Mouse (Mus musculus): ENCODE results near the gene Slc30a7. TPM values are rescaled to one million over a fixed set of nuclear protein-coding genes. Genes with fewer than 3 reads are reported as not detected.

The Slc30a7 gene
- 14.2 and 19.5 TPM in 2 replicates for polyA plus RNA-seq (2015; fragmentation: Nextera tagmentation; extraction: Ambion mirVana)

DNA sequence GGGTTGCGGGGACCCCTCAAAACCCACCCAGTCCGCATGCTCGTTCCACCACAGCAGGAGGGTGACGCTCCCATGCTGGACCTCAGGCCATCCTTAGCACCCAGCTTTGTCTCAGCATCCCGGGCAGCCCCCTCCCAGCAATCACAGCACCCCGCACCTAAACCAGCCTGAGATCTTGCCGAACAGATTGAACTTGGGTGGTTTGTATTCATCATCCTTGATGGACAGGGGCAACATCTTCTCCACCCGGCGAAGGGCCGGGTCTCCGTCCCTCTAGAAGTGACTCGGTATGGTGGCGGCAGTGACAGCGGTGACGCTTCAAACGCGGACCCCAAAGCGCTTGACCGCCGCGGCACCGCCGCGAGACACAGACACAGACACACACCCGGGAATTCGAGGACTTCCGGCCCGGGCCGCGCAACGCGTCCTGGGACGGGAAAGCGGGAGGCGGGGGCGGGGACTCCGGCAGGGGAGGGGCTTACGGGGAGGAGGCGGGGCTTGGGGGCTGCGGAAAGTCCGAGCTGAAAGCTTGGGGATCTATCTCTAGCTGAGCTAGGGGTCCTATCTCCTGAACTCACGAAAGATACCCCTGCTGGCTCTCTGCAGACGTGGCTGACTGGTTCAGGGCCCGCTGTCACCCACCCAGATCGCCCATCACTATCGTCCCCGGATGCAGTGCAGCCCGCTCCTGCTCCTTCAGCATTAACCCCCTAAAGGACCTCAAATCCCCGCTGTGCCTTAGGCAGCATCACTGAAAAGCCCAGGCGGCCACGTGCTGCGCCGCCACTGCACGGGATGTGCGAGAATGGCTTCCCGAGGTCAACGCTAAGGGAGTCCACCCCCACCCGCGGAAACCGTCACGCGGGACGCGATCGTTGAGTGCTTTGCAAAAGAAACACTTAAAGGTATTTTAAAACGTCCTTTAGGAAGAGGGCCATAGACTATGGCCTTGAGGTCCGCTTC is at the start of gene Slc30a7, which contains the start of gene Extl2:
Gene Slc30a7, minus strand, starts transcription at position 429 of the 963 bp plus-strand sequence.
Gene Extl2, plus strand, starts transcription at position 485 of the 963 bp plus-strand sequence.
- H3K4me1 ChIP-seq (ENCODE audit: control insufficient read depth, insufficient read depth, low read length): peaks cover 33% of the 10 kb centered on the region
- peak; percentile 94 for ATAC-seq
- H3K4me3 ChIP-seq (ENCODE audit: low read depth, low read length): peak within 1 kb of the TSS; percentile 73
- peak within 1 kb of the TSS; percentile 89 for H3K9ac ChIP-seq (ENCODE audit: low read depth, low read length)
- WGBS: under 1% methylated on average over 67 of the region's 67 CpGs
- peak within 1 kb of the TSS; percentile 80 for H3K4me2 ChIP-seq (ENCODE audit: low read length)
- H3K36me3 ChIP-seq (ENCODE audit: control insufficient read depth, insufficient read depth, low read length): no peaks in the 10 kb centered on the region
- H3K27ac ChIP-seq (ENCODE audit: low read length): peak within 1 kb of the TSS; percentile 80
- H3K27me3 ChIP-seq (ENCODE audit: control insufficient read depth, insufficient read depth, low read depth, low read length): no peaks in the 10 kb centered on the region
- H3K9me3 ChIP-seq (replicated peaks; ENCODE audit: control insufficient read depth, low read length, poor library complexity, severe bottlenecking): no peaks in the 10 kb centered on the region

DNA sequence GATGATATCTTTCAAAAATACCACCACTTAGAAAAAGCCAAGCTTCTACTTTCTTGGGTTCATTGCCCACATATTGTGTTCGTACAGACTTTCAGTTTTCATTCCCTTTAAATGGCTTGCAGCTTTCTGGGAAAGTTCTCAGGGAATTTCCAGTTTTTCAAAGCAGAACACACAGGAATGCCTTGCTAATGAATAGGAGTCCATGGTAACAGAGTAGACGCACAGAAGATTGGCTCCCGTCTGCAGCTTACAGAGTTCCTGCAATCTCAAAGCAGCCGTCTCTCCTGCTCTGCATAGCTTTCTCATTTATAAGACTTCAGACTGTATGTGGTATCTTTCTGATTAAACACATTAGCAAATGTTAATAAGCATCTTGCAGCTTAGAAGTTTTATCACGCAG is 39.8 kb upstream of the Slc30a7 start:
- 0 out of 2 replicates have a peak, but pooled peaks have one; percentile 42 for ATAC-seq
- Histone ChIP-seq H3K9me3 (replicated peaks; ENCODE audit: control insufficient read depth, low read length, poor library complexity, severe bottlenecking) (no peaks in the 10 kb centered on the region), H3K4me3 (ENCODE audit: low read depth, low read length) (no peak overlapping the region), H3K27ac (ENCODE audit: low read length) (no peak overlapping the region), H3K4me2 (ENCODE audit: low read length) (no peak overlapping the region), H3K9ac (ENCODE audit: low read depth, low read length) (no peak overlapping the region), H3K27me3 (ENCODE audit: control insufficient read depth, insufficient read depth, low read depth, low read length) (no peaks in the 10 kb centered on the region), H3K36me3 (ENCODE audit: control insufficient read depth, insufficient read depth, low read length) (no peaks in the 10 kb centered on the region), H3K4me1 (ENCODE audit: control insufficient read depth, insufficient read depth, low read length) (no peaks in the 10 kb centered on the region)
- 17% methylated on average over 5 of the region's 5 CpGs for WGBS

DNA sequence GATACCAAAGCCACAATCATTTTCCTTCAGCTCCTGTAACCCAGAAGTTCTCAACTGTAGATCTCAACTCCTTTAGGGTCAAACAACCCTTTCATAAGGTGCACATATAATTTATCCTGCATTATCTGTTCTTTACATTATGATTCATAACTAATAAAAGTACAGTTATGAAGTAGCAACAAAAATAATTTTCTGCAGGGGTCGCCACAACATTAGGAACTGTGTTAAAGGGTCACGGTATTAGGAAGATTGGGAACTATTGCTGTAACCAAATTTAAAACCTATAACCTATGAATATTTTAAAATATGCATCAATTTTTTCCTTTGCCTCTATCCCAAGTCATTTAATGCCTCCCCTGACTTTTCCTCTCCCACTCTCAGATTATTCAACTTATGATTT is 38.8 kb upstream of the Slc30a7 start:
- H3K9ac ChIP-seq (ENCODE audit: low read depth, low read length): no peak overlapping the region
- WGBS: 87% methylated on average over 2 of the region's 2 CpGs
- H3K4me2 ChIP-seq (ENCODE audit: low read length): no peak overlapping the region
- no peaks in the 10 kb centered on the region for H3K4me1 ChIP-seq (ENCODE audit: control insufficient read depth, insufficient read depth, low read length)
- no peak overlapping the region for H3K27ac ChIP-seq (ENCODE audit: low read length)
- H3K36me3 ChIP-seq (ENCODE audit: control insufficient read depth, insufficient read depth, low read length): no peaks in the 10 kb centered on the region
- no peak for ATAC-seq
- H3K4me3 ChIP-seq (ENCODE audit: low read depth, low read length): no peak overlapping the region
- no peaks in the 10 kb centered on the region for H3K9me3 ChIP-seq (replicated peaks; ENCODE audit: control insufficient read depth, low read length, poor library complexity, severe bottlenecking)
- no peaks in the 10 kb centered on the region for H3K27me3 ChIP-seq (ENCODE audit: control insufficient read depth, insufficient read depth, low read depth, low read length)

DNA sequence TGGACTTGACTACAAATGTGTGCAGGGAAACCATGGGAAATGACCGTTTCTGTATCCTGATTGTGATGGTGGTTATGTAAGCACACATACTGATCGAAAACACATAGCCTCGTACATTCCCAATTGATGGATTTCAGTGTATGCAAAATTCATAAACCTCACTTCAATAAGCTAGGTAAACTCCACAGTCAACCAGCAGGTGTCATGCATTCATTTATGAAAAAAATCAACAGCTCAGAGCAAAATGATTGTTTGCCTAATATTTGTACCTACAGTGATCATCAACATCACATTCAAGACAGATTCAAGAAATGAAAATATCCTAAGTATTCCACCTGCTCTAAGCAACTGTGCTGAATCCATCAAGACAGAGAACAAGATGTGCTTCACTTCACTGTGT is 33.6 kb upstream of the Slc30a7 start:
- no peaks in the 10 kb centered on the region for H3K4me1 ChIP-seq (ENCODE audit: control insufficient read depth, insufficient read depth, low read length)
- H3K27ac ChIP-seq (ENCODE audit: low read length): no peak overlapping the region
- no peak overlapping the region for H3K4me2 ChIP-seq (ENCODE audit: low read length)
- H3K27me3 ChIP-seq (ENCODE audit: control insufficient read depth, insufficient read depth, low read depth, low read length): no peaks in the 10 kb centered on the region
- no peak for ATAC-seq
- WGBS: 81% methylated on average over 3 of the region's 3 CpGs
- no peak overlapping the region for H3K9ac ChIP-seq (ENCODE audit: low read depth, low read length)
- no peak overlapping the region for H3K4me3 ChIP-seq (ENCODE audit: low read depth, low read length)
- no peaks in the 10 kb centered on the region for H3K36me3 ChIP-seq (ENCODE audit: control insufficient read depth, insufficient read depth, low read length)
- no peaks in the 10 kb centered on the region for H3K9me3 ChIP-seq (replicated peaks; ENCODE audit: control insufficient read depth, low read length, poor library complexity, severe bottlenecking)

DNA sequence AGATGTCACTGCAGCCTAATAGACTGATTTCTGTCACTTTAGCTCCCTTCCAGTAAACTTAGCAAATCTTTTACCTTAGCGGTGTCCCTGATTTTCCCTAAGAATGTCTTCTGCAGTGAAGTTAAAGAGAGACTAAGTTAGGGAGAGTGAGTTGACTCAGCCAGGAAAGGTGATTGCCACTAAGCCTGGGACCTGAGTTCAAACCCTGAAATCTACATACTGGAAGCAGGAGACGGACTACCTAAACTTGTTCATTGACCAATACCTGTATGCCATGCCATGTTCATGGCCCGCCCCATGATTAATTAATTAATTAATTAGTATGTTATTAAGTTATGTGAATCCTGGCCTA is 26.6 kb upstream of the Slc30a7 start:
- 63% methylated on average over 3 of the region's 3 CpGs for WGBS
- peak; percentile 37; the same call in 1 of the 2 replicates for ATAC-seq
- Histone ChIP-seq H3K9ac (ENCODE audit: low read depth, low read length) (no peak overlapping the region), H3K4me2 (ENCODE audit: low read length) (no peak overlapping the region), H3K27me3 (ENCODE audit: control insufficient read depth, insufficient read depth, low read depth, low read length) (no peaks in the 10 kb centered on the region), H3K9me3 (replicated peaks; ENCODE audit: control insufficient read depth, low read length, poor library complexity, severe bottlenecking) (no peaks in the 10 kb centered on the region), H3K4me1 (ENCODE audit: control insufficient read depth, insufficient read depth, low read length) (no peaks in the 10 kb centered on the region), H3K36me3 (ENCODE audit: control insufficient read depth, insufficient read depth, low read length) (no peaks in the 10 kb centered on the region), H3K27ac (ENCODE audit: low read length) (no peak overlapping the region), H3K4me3 (ENCODE audit: low read depth, low read length) (no peak overlapping the region)

DNA sequence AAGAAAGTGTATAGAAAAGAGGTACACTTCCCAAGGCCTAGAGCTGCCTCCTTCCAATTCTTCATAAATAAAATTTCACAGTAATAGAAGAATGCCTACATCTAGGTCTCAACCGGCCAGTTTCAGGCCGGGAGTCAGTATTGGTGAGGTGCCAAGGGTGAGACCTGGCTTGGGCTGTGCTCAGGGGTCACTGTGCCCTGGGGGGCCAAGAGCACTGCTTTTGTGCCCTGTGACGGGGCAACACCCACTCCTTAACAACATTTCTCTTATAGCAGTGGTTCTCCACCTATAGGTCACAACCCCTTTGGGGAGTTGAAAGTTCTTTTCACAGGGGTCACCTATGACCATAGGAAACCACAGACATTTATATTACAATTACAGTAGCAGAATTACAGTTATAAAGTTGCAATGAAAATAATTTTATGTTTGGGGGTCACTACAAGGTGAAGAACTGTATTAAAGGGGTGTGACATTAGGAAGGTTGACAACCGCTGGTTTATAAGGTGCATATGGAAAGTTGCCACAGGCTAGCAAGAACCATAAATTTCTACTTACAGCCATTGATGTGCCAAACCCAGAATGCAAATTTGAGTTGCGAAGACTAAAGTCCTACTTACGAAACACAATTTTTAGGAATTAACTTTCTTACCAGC is 26.1 kb upstream of the Slc30a7 start:
- no peaks in the 10 kb centered on the region for H3K4me1 ChIP-seq (ENCODE audit: control insufficient read depth, insufficient read depth, low read length)
- H3K4me2 ChIP-seq (ENCODE audit: low read length): no peak overlapping the region
- no peaks in the 10 kb centered on the region for H3K27me3 ChIP-seq (ENCODE audit: control insufficient read depth, insufficient read depth, low read depth, low read length)
- no peak overlapping the region for H3K9ac ChIP-seq (ENCODE audit: low read depth, low read length)
- WGBS: 54% methylated on average over 6 of the region's 6 CpGs
- no peaks in the 10 kb centered on the region for H3K36me3 ChIP-seq (ENCODE audit: control insufficient read depth, insufficient read depth, low read length)
- peak; percentile 26; the same call in 1 of the 2 replicates for ATAC-seq
- H3K9me3 ChIP-seq (replicated peaks; ENCODE audit: control insufficient read depth, low read length, poor library complexity, severe bottlenecking): no peaks in the 10 kb centered on the region
- no peak overlapping the region for H3K4me3 ChIP-seq (ENCODE audit: low read depth, low read length)
- no peak overlapping the region for H3K27ac ChIP-seq (ENCODE audit: low read length)

DNA sequence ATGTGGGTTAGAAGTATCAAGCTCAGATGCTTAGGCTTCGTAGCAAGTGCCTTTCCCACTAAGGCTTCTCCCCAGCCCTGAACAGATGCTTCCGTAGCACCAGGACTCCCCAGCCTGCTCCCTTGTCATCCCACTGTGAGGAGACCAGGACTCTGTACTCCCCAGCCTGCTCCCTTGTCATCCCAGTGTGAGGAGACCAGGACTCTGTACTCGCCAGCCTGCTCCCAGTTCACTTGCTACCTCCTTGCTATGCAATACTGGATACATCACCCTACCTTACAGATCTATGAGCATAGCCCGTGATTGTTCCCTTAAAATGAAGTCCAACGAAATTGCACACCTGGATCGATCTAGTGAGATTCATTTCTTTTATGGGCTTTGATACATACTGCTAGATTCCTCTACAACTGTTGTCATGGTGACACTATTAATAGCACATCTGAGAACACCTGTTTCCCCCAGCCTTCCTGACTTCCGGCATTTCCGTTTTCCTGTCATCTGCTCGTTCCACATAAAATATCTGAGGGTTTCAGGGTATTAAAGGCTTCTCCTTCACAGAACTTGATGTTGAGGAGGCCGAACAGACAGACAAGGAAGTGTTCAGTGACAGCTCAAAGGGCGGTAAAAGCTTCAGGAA is 23.1 kb upstream of the Slc30a7 start:
- no peak overlapping the region for H3K9ac ChIP-seq (ENCODE audit: low read depth, low read length)
- H3K27ac ChIP-seq (ENCODE audit: low read length): no peak overlapping the region
- H3K4me3 ChIP-seq (ENCODE audit: low read depth, low read length): no peak overlapping the region
- WGBS: 70% methylated on average over 11 of the region's 11 CpGs
- peak; percentile 68 for ATAC-seq
- H3K4me1 ChIP-seq (ENCODE audit: control insufficient read depth, insufficient read depth, low read length): no peaks in the 10 kb centered on the region
- no peak overlapping the region for H3K4me2 ChIP-seq (ENCODE audit: low read length)
- H3K9me3 ChIP-seq (replicated peaks; ENCODE audit: control insufficient read depth, low read length, poor library complexity, severe bottlenecking): no peaks in the 10 kb centered on the region
- no peaks in the 10 kb centered on the region for H3K27me3 ChIP-seq (ENCODE audit: control insufficient read depth, insufficient read depth, low read depth, low read length)
- no peaks in the 10 kb centered on the region; the same call in 1 of the 2 replicates for H3K36me3 ChIP-seq (ENCODE audit: control insufficient read depth, insufficient read depth, low read length)

DNA sequence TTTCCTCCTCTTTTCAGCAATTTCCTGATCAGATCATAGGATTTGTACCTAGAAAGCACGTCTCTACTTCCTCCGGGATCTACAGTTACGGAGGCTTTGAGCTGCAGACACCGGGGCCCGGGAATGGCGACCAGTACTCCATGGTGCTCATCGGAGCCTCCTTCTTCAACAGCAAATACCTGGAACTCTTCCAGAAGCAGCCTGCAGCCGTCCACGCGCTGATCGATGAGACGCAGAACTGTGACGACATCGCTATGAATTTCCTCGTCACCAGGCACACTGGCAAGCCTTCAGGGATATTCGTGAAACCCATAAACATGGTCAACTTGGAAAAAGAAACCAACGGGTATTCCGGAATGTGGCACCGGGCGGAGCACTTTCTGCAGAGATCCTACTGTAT is 19.8 kb upstream of the Slc30a7 start:
- 93% methylated on average over 20 of the region's 20 CpGs for WGBS
- no peaks in the 10 kb centered on the region for H3K27me3 ChIP-seq (ENCODE audit: control insufficient read depth, insufficient read depth, low read depth, low read length)
- no peak overlapping the region for H3K9ac ChIP-seq (ENCODE audit: low read depth, low read length)
- H3K27ac ChIP-seq (ENCODE audit: low read length): no peak overlapping the region
- no peak for ATAC-seq
- no peak overlapping the region for H3K4me2 ChIP-seq (ENCODE audit: low read length)
- H3K9me3 ChIP-seq (replicated peaks; ENCODE audit: control insufficient read depth, low read length, poor library complexity, severe bottlenecking): no peaks in the 10 kb centered on the region
- H3K4me3 ChIP-seq (ENCODE audit: low read depth, low read length): no peak overlapping the region
- H3K4me1 ChIP-seq (ENCODE audit: control insufficient read depth, insufficient read depth, low read length): no peaks in the 10 kb centered on the region
- H3K36me3 ChIP-seq (ENCODE audit: control insufficient read depth, insufficient read depth, low read length): no peaks in the 10 kb centered on the region; the same call in 1 of the 2 replicates
